Mouse (Mus musculus): ENCODE data around the gene Adamts17. TPM values are rescaled to one million over a fixed set of nuclear protein-coding genes. Genes with fewer than 3 reads are reported as not detected.
A peak's percentile ranks its signal among the peaks of the same experiment; 100 is the strongest.

Adamts17 gene
- total and polyA plus RNA-seq, 3 experiments = under 0.01 TPM; not detected in 2

DNA sequence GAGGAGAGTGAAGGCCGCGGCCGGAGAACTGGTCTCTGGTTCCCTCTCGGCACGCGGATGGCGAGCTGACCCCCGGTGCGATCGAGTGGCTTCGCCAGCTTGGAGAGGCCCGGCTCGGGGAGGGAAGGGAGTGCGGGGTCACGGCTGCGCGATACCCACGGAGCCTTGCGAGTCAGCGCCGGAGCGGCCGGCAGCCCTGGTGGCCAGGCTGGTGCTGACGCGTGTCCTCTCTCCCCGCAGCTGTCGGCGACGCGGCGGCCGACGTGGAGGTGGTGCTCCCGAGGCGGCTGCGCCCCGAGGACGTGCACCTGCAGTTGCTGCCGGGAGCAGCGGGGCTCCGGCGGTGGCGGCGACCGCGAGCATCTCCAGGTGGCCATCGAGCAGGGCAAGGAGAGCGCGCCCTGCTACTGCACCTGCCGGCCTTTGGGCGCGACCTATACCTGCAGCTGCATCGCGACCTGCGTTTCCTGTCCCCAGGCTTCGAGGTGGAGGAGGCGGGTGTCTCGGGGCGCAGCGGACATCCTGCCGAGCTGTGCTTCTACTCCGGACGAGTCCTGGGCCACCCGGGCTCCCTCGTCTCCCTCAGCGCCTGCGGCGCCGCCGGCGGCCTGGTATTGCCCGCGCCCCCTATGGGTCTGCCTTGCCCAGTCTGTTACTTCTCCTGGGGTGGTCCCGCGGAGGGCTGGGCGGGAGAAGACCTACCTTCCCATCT, 629 bp downstream of the Adamts17 start:
- H3K4me3 ChIP-seq (ENCODE audit: low read depth, low read length) = peak overlapping the region; percentile 7; the same call in 1 of the 2 replicates
- no peaks in the 10 kb centered on the region for H3K36me3 ChIP-seq (replicated peaks)
- ATAC-seq (ENCODE audit: extremely low read depth, insufficient number of reproducible peaks, low FRiP score, poor library complexity, severe bottlenecking) = no peak
- TF ChIP-seq POLR2AphosphoS5 (IDR thresholded peaks at IDR 0.05; ENCODE audit: insufficient replicate concordance, low read depth, low read length) (no peak), TAL1 (conservative IDR thresholded peaks at IDR 0.05; ENCODE audit: low read depth, low read length) (no peak), CTCF (IDR thresholded peaks at IDR 0.05; ENCODE audit: low read depth, low read length) (no peak), GATA1 (IDR thresholded peaks at IDR 0.05; ENCODE audit: borderline replicate concordance, low read length) (no peak), GATA2 (IDR thresholded peaks at IDR 0.05; ENCODE audit: borderline replicate concordance, low read depth, low read length) (no peak)
- no peaks in the 10 kb centered on the region for H3K27me3 ChIP-seq (ENCODE audit: insufficient read depth, low read length)
- DNase-seq (ENCODE audit: low spot score) = no peak
- H3K9me3 ChIP-seq (replicated peaks) = peaks cover 20% of the 10 kb centered on the region
- H3K4me1 ChIP-seq (ENCODE audit: insufficient read depth, low read depth, low read length) = no peaks in the 10 kb centered on the region

- Histone ChIP-seq H3K9me3 (replicated peaks) (peaks cover 20% of the 10 kb centered on the region), H3K27me3 (ENCODE audit: insufficient read depth, low read length) (no peaks in the 10 kb centered on the region), H3K4me3 (ENCODE audit: low read depth, low read length) (no peak overlapping the region), H3K4me1 (ENCODE audit: insufficient read depth, low read depth, low read length) (no peaks in the 10 kb centered on the region), H3K36me3 (replicated peaks) (no peaks in the 10 kb centered on the region)
- DNase-seq (ENCODE audit: low spot score) = no peak
- no peak for TF ChIP-seq TAL1 (conservative IDR thresholded peaks at IDR 0.05; ENCODE audit: low read depth, low read length)
- ATAC-seq (ENCODE audit: extremely low read depth, insufficient number of reproducible peaks, low FRiP score, poor library complexity, severe bottlenecking) = no peak
Measured at GRCm38 (mm10) chr7:66841165-66841564, 1.6 kb downstream of the Adamts17 start.

GRCm38 (mm10) chr7:66842021-66842420, 2.5 kb downstream of the Adamts17 start:
- Histone ChIP-seq H3K4me3 (ENCODE audit: low read depth, low read length) (no peak overlapping the region), H3K4me1 (ENCODE audit: insufficient read depth, low read depth, low read length) (no peaks in the 10 kb centered on the region), H3K9me3 (replicated peaks) (peaks cover 20% of the 10 kb centered on the region), H3K27me3 (ENCODE audit: insufficient read depth, low read length) (no peaks in the 10 kb centered on the region), H3K36me3 (replicated peaks) (no peaks in the 10 kb centered on the region)
- no peak for DNase-seq (ENCODE audit: low spot score)
- no peak for ATAC-seq (ENCODE audit: extremely low read depth, insufficient number of reproducible peaks, low FRiP score, poor library complexity, severe bottlenecking)
- no peak for TF ChIP-seq TAL1 (conservative IDR thresholded peaks at IDR 0.05; ENCODE audit: low read depth, low read length)
- no peak for TF ChIP-seq GATA2 (IDR thresholded peaks at IDR 0.05; ENCODE audit: borderline replicate concordance, low read depth, low read length)
- no peak for TF ChIP-seq GATA1 (IDR thresholded peaks at IDR 0.05; ENCODE audit: borderline replicate concordance, low read length)
- TF ChIP-seq POLR2AphosphoS5 (IDR thresholded peaks at IDR 0.05; ENCODE audit: insufficient replicate concordance, low read depth, low read length) = no peak
- TF ChIP-seq CTCF (IDR thresholded peaks at IDR 0.05; ENCODE audit: low read depth, low read length) = no peak

- no peak for DNase-seq (ENCODE audit: low spot score)
- Histone ChIP-seq H3K27me3 (ENCODE audit: insufficient read depth, low read length) (no peaks in the 10 kb centered on the region), H3K36me3 (replicated peaks) (no peaks in the 10 kb centered on the region)
Measured at GRCm38 (mm10) chr7:66843846-66844245, 4.3 kb downstream of the Adamts17 start.

GRCm38 (mm10) chr7:66846582-66846981, 7.0 kb downstream of the Adamts17 start:
- no peak for DNase-seq (ENCODE audit: low spot score)
- no peaks in the 10 kb centered on the region for H3K36me3 ChIP-seq (replicated peaks)
- H3K9me3 ChIP-seq (replicated peaks) = 0 out of 2 replicates have a peak, but pooled peaks cover 8% of the 10 kb centered on the region
- ATAC-seq (ENCODE audit: extremely low read depth, insufficient number of reproducible peaks, low FRiP score, poor library complexity, severe bottlenecking) = no peak
- no peak overlapping the region for H3K4me3 ChIP-seq (ENCODE audit: low read depth, low read length)
- TF ChIP-seq GATA1 (IDR thresholded peaks at IDR 0.05; ENCODE audit: borderline replicate concordance, low read length) (no peak), CTCF (IDR thresholded peaks at IDR 0.05; ENCODE audit: low read depth, low read length) (no peak), GATA2 (IDR thresholded peaks at IDR 0.05; ENCODE audit: borderline replicate concordance, low read depth, low read length) (no peak), TAL1 (conservative IDR thresholded peaks at IDR 0.05; ENCODE audit: low read depth, low read length) (no peak), POLR2AphosphoS5 (IDR thresholded peaks at IDR 0.05; ENCODE audit: insufficient replicate concordance, low read depth, low read length) (no peak)
- H3K27me3 ChIP-seq (ENCODE audit: insufficient read depth, low read length) = 0 out of 2 replicates have a peak, but pooled peaks cover 2% of the 10 kb centered on the region
- no peaks in the 10 kb centered on the region for H3K4me1 ChIP-seq (ENCODE audit: insufficient read depth, low read depth, low read length)

More at GRCm38 (mm10) chr7:66843846-66844245, 4.3 kb downstream of the Adamts17 start:
- Histone ChIP-seq H3K9me3 (replicated peaks) (peaks cover 24% of the 10 kb centered on the region), H3K4me1 (ENCODE audit: insufficient read depth, low read depth, low read length) (no peaks in the 10 kb centered on the region), H3K4me3 (ENCODE audit: low read depth, low read length) (no peak overlapping the region)
- ATAC-seq (ENCODE audit: extremely low read depth, insufficient number of reproducible peaks, low FRiP score, poor library complexity, severe bottlenecking) = no peak
- TF ChIP-seq GATA2 (IDR thresholded peaks at IDR 0.05; ENCODE audit: borderline replicate concordance, low read depth, low read length) (no peak), CTCF (IDR thresholded peaks at IDR 0.05; ENCODE audit: low read depth, low read length) (no peak), GATA1 (IDR thresholded peaks at IDR 0.05; ENCODE audit: borderline replicate concordance, low read length) (no peak), TAL1 (conservative IDR thresholded peaks at IDR 0.05; ENCODE audit: low read depth, low read length) (no peak), POLR2AphosphoS5 (IDR thresholded peaks at IDR 0.05; ENCODE audit: insufficient replicate concordance, low read depth, low read length) (no peak)

- Histone ChIP-seq H3K4me1 (ENCODE audit: insufficient read depth, low read depth, low read length) (no peaks in the 10 kb centered on the region), H3K9me3 (replicated peaks) (0 out of 2 replicates have a peak, but pooled peaks cover 8% of the 10 kb centered on the region), H3K36me3 (replicated peaks) (no peaks in the 10 kb centered on the region), H3K4me3 (ENCODE audit: low read depth, low read length) (no peak overlapping the region), H3K27me3 (ENCODE audit: insufficient read depth, low read length) (0 out of 2 replicates have a peak, but pooled peaks cover 2% of the 10 kb centered on the region)
- TF ChIP-seq GATA2 (IDR thresholded peaks at IDR 0.05; ENCODE audit: borderline replicate concordance, low read depth, low read length) (no peak), TAL1 (conservative IDR thresholded peaks at IDR 0.05; ENCODE audit: low read depth, low read length) (no peak), GATA1 (IDR thresholded peaks at IDR 0.05; ENCODE audit: borderline replicate concordance, low read length) (no peak), CTCF (IDR thresholded peaks at IDR 0.05; ENCODE audit: low read depth, low read length) (no peak), POLR2AphosphoS5 (IDR thresholded peaks at IDR 0.05; ENCODE audit: insufficient replicate concordance, low read depth, low read length) (no peak)
- DNase-seq (ENCODE audit: low spot score) = no peak
- ATAC-seq (ENCODE audit: extremely low read depth, insufficient number of reproducible peaks, low FRiP score, poor library complexity, severe bottlenecking) = no peak
Measured at GRCm38 (mm10) chr7:66847299-66847698, 7.8 kb downstream of the Adamts17 start.
